Mouse (Mus musculus): ENCODE results near the gene Ccdc185. TPM values are rescaled to one million over a fixed set of nuclear protein-coding genes. Genes with fewer than 3 reads are reported as not detected.
A peak's percentile ranks its signal among the peaks of the same experiment; 100 is the strongest.

The Ccdc185 gene
- under 1 TPM in 1 of 2 experiments, not detected in 1; 0.21 TPM for total RNA-seq (2021)
- long read RNA-seq, experiment 1, result 0 reads
- long read RNA-seq, experiment 2, result 0 reads

DNA sequence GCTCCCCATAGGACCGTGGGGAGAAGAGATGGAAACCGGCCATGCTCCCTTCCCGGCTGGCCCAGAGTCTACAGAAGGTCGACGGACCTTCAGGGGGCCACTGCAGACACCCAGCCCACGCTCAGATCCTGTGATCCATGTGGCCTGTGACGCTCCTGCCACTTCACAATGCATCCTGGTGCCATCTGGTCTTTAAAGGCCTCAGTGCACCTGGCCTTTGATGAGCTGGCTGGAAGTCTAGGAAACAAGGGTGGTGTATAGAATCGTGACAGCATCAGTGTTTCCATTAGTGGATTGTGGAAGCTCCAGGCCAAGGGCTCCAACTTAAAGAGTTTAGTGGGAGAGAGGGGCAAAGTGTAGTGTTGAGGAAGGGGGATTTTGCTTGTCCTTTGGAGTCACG lies at the start of gene Ccdc185:
TSS of gene Ccdc185 (minus strand) at position 101 of the 400 bp plus-strand sequence.
- no peak for DNase-seq (ENCODE audit: extremely low spot score in 1 of 2, low spot score in 2 of 2)
- TF ChIP-seq CTCF (IDR thresholded peaks at IDR 0.05), result no peak
- Histone ChIP-seq H3K27ac (no peak within 1 kb of the TSS), H3K4me3 (no peak within 1 kb of the TSS)
- intact Hi-C loops (cut with DNase I), result no loop called here

DNA sequence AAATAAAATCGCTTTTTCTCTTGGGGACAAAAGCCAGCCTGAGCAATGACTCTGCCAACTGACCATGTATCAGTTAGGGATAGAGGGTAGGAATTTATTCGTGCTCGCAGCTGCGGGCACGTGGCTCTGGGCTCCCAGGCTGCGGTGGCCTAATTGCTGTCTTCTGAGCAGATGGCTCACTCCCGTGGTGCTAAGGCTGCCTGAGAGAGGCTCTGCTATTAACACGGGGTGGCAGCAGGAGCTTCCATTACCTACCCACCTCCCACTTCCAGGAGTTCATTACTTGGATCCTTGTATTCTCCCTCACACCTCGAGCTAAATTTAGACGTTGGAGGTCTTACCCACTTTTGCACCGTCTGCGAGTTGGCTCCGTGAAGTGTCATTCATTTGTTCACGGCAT lies 48.1 kb upstream of the Ccdc185 start:
- H3K4me3 ChIP-seq, result no peak overlapping the region
- peak overlapping the region; percentile 53 for H3K27ac ChIP-seq
- TF ChIP-seq CTCF (IDR thresholded peaks at IDR 0.05), result no peak
- intact Hi-C loops (cut with DNase I), result no loop called here
- peak in 1 of 2 experiments; percentile 43 for DNase-seq (ENCODE audit: extremely low spot score in 1 of 2, low spot score in 2 of 2)

DNA sequence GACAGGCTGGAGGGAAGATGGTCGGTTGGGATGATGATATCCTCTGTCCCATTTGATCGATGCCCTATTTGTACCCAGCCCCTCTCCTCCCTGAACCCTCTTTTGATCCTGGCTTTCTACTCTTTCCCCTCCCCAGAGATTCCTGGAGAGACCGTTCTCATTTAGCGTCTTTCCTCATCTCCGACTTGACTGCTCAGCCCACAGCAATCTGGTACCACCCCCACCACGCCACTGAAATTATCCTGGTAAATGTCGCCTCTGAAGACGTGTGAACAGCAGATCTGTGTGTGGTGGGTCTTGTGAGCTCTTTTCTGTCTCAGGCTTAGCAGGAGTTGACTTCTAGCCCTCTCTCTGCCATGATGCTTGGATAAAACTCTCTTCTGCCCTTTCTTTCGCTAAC lies 45.6 kb upstream of the Ccdc185 start:
- DNase-seq (ENCODE audit: extremely low spot score in 1 of 2, low spot score in 2 of 2), result peak; percentile 48 to 63
- no peak for TF ChIP-seq CTCF (IDR thresholded peaks at IDR 0.05)
- intact Hi-C loops (cut with DNase I), result loop anchor here (1.0 to 5.0 kb wide), 4 partner anchors 30 to 168 kb away; no protein-coding TSS in a partner anchor
- Histone ChIP-seq H3K27ac (peak overlapping the region; percentile 91), H3K4me3 (no peak overlapping the region)

DNA sequence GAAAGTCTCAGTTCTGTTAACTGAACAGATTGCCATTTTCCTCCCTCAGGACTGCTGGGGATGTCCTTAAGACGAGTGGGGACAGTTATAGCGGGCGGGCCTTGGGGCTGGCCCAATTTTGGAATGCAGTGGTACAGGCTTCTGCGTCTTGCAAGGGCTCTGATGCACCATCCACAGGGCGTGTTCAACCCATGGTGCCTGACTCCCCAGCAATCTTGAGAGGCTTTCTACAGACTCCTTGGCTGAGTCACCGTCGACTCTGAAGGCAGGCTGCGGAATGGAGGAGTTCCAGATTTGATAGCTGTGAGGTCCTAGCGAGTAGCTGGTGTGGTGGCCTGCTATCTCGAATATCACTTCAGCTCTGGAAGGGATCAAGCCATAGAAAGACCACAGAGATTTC lies 45.2 kb upstream of the Ccdc185 start:
- Histone ChIP-seq H3K4me3 (no peak overlapping the region), H3K27ac (peak overlapping the region; percentile 91)
- intact Hi-C loops (cut with DNase I), result loop anchor here (1.0 to 5.0 kb wide), 4 partner anchors 30 to 168 kb away; no protein-coding TSS in a partner anchor
- DNase-seq (ENCODE audit: extremely low spot score in 1 of 2, low spot score in 2 of 2), result peak; percentile 37 to 52
- no peak for TF ChIP-seq CTCF (IDR thresholded peaks at IDR 0.05)

DNA sequence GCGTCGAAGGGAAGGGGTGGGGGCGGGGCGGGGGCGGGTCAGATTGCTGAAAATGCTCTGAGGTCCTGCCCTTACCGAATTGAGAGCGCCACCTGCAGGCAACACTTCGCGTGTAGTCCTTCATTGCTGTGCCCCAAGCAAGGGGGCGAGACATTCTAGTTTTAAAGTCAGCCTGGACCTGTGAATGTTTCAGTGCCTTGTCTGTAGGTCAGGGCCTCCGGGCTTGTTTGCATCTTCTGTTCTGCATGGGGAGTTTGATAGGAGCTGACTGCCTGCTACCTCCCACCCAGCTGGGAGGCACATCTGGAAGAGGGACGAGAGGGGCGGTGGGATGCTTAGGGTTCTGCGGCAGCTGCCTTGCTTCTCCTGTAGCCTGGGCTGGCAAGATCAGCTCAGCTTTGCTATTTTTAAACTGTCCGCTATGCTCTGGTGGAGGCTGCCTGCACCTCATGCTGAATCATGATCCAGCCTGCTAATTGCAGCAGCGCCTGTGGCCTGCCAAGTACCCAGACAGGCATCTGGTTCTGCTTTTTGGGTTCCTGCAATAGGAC lies 43.6 kb upstream of the Ccdc185 start:
- Histone ChIP-seq H3K27ac (peak overlapping the region; percentile 91), H3K4me3 (no peak overlapping the region)
- peak; percentile 57 for DNase-seq (ENCODE audit: extremely low spot score in 1 of 2, low spot score in 2 of 2)
- TF ChIP-seq CTCF (IDR thresholded peaks at IDR 0.05), result peak; percentile 53
- intact Hi-C loops (cut with DNase I), result loop anchor here (2.0 to 5.0 kb wide), 4 partner anchors 65 to 232 kb away; no protein-coding TSS in a partner anchor

DNA sequence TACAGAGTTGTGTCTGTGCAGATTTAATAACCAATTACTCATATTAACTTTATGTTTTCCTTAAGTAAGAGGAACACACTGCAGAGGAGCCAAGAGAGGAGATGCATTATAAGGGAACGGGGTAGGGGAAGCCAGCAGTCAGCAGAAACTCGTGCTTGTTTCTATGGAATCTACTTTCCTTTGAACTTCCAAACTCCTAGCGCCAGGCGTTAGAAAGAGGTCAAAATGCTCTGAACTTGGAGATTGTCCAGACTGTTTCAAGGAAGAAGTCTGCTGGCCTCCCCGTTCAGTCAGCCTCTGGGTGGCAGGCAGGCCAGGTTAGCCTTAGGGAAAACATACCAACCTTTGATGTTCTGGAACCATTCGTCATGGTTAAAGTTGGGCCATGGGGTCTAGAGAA lies 39.9 kb upstream of the Ccdc185 start:
- DNase-seq (ENCODE audit: extremely low spot score in 1 of 2, low spot score in 2 of 2), result no peak
- intact Hi-C loops (cut with DNase I), result no loop called here
- H3K4me3 ChIP-seq, result no peak overlapping the region
- no peak overlapping the region for H3K27ac ChIP-seq
- TF ChIP-seq CTCF (IDR thresholded peaks at IDR 0.05), result no peak

DNA sequence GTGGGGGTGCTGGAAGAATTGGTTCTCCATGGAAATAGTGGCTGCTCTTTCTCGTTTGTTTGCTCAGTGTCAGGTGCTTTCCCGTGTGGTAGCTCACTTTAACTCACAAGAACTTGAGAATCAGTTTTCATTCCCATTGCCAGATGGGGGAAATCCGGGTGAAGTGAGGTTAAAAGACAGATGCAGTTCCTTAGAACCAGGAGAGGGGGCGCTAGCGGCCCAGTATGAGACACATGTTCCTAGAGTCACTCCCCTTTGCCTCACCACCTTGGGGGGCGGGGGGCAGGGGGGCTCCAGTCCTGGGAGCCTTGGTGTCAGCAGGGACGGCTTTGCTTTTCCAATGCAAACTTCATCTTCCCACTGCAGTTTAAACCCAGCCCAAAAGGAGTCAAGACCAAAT lies 38.0 kb upstream of the Ccdc185 start:
- Histone ChIP-seq H3K4me3 (no peak overlapping the region), H3K27ac (no peak overlapping the region)
- no peak for DNase-seq (ENCODE audit: extremely low spot score in 1 of 2, low spot score in 2 of 2)
- peak; percentile 27 for TF ChIP-seq CTCF (IDR thresholded peaks at IDR 0.05)
- intact Hi-C loops (cut with DNase I), result no loop called here

DNA sequence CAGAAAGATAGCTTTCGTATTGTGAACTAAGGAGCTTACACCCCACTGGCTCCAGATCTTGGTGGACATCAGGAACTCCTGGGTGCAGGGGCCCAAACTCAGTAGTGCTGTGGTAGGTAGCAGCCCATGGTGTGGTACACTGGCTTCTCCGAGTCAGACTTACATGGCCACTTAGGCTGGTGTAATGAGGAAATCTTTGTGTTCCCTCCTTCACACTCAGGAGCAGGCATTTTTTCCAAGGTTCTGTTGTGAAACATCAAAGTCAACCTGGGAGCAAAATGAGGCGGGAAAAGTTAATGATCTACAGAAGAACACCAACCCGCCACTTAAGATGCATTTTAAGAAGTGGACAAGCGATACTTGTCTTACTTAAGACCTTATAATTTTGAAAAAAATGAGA lies 36.5 kb upstream of the Ccdc185 start:
- no peak overlapping the region for H3K27ac ChIP-seq
- intact Hi-C loops (cut with DNase I), result no loop called here
- no peak for DNase-seq (ENCODE audit: extremely low spot score in 1 of 2, low spot score in 2 of 2)
- H3K4me3 ChIP-seq, result no peak overlapping the region
- no peak for TF ChIP-seq CTCF (IDR thresholded peaks at IDR 0.05)

DNA sequence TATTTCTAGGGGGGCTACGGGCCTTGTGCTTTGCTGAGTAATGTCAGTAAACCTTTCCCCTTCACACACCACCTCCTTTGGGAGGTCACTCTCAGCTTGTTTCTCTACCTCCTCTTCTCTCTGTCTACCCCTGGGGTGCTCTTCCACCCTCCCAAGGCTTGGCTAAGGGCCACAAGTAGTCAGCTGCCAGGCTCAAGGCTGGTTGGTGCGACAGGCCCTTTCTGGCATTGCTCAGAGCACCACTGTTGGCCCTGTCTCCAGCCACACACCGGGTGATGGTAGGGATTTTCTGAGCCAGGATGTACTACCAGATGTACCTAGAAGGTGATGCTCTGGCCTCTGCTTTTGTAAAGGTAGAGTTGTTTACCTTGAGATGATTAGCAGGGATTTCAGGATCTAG lies 35.8 kb upstream of the Ccdc185 start:
- intact Hi-C loops (cut with DNase I), result no loop called here
- DNase-seq (ENCODE audit: extremely low spot score in 1 of 2, low spot score in 2 of 2), result no peak
- no peak for TF ChIP-seq CTCF (IDR thresholded peaks at IDR 0.05)
- Histone ChIP-seq H3K27ac (no peak overlapping the region), H3K4me3 (no peak overlapping the region)

DNA sequence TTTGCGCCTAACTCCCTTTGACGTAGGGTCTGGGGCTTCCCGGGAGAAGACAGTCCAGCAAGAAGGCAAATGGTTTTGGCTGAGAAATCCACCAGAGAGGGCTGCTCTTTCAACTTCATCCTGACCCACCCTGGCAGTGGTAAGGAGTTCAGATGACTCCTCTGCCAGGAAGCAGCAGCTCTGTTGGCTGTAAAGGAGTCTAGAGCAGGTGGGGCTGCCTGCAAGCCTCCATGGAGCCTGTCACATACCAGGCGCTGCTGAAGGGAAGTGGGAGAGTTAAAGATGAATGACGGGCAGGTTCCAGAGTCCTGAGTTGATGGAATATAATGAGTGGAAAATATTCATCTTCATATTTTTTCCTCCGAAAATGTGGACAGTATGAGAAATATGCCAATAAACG lies 34.8 kb upstream of the Ccdc185 start:
- Histone ChIP-seq H3K4me3 (no peak overlapping the region), H3K27ac (no peak overlapping the region)
- no peak for DNase-seq (ENCODE audit: extremely low spot score in 1 of 2, low spot score in 2 of 2)
- intact Hi-C loops (cut with DNase I), result no loop called here
- no peak for TF ChIP-seq CTCF (IDR thresholded peaks at IDR 0.05)

DNA sequence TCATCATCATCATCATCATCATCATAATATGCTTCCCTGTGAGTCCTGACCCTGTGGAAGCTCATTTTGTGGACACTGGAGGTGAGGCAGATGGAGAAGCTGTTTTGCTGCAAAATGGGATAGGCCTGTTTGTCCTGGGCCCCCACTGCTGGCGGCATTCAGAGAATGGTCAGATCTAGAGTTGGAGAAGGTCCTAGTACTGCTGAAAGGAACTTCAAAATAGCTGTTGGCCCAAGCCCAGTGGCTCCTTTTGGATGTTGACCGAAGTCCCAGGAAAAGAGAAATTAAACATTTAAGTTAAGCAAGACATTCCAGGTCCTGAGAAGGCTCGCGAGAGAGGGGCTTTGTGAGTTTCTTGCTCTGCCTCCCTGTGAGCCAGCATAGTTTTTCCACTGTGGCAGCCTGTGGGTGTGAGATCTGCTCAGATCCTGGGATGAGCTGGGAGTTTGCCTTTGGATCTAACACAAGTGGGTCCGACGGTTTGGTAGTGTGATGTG lies 30.1 kb upstream of the Ccdc185 start:
- TF ChIP-seq CTCF (IDR thresholded peaks at IDR 0.05), result no peak
- DNase-seq (ENCODE audit: extremely low spot score in 1 of 2, low spot score in 2 of 2), result no peak
- Histone ChIP-seq H3K4me3 (no peak overlapping the region), H3K27ac (no peak overlapping the region)
- intact Hi-C loops (cut with DNase I), result no loop called here

DNA sequence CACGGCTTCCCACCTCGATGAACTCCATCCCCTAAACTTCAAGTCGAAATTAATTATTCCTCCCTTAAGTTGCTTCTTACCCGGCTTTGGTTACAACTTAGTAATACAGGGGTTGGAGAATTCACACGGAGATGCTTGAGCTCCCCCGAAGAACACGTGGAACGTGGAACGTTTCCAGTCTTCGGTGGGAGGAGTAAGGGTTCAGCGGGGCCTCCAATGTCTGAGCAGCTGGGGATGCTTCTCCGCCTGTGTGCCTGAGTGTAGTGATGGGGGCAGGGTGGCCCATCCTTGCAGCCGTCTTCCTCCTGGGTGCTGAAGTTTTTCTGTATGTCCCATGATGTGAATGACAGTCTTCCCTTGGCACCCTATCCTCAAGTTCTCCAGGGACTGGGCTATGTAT lies 29.2 kb upstream of the Ccdc185 start:
- H3K27ac ChIP-seq, result no peak overlapping the region
- TF ChIP-seq CTCF (IDR thresholded peaks at IDR 0.05), result no peak
- intact Hi-C loops (cut with DNase I), result no loop called here
- no peak for DNase-seq (ENCODE audit: extremely low spot score in 1 of 2, low spot score in 2 of 2)
- H3K4me3 ChIP-seq, result no peak overlapping the region
